Comparison of ENCODE assay signal across 8 mouse cellular contexts in genomic region chr11:101279193-101279569, GRCm38 (mm10). TPM values are rescaled to one million over a fixed set of nuclear protein-coding genes. Genes with fewer than 3 reads are reported as not detected.
DNase-seq lines count a peak whose midpoint lies in the region; ATAC-seq and TF ChIP-seq lines count a peak whose summit lies in the region.

No protein-coding gene starts in this region.

- peak overlapping the region; percentile 90 for H3K4me2 ChIP-seq in liver, embryonic 13.5 days

- H3K9ac ChIP-seq in liver, embryonic 13.5 days: peak overlapping the region; percentile 86

- peak; percentile 43 for ATAC-seq in liver, embryonic 13.5 days (ENCODE audit: low read depth)

- DNase-seq in cerebellum, adult 2 months: no peak
- DNase-seq in cerebellum, postnatal 4 days (ENCODE audit: low spot score in 2 of 2): no peak
- DNase-seq in thymus, postnatal 14 days: peak; percentile 26
- no peak for DNase-seq in thymus, adult 18-20 months
- no peak for DNase-seq in liver, embryonic 13.5 days
- DNase-seq in testis, postnatal 14 days (ENCODE audit: low spot score): peak; percentile 46
- DNase-seq in left cerebral cortex, postnatal 25 days (ENCODE audit: low spot score in 2 of 2): no peak
- DNase-seq in spleen, postnatal 14 days (ENCODE audit: low spot score in 2 of 2): no peak

- H3K4me1 ChIP-seq in cerebellum, adult 2 months (ENCODE audit: control insufficient read depth, insufficient read depth, low read length): peaks cover 14% of the 10 kb centered on the region
- peaks cover 40% of the 10 kb centered on the region for H3K4me1 ChIP-seq in liver, embryonic 13.5 days (replicated peaks)

- TF ChIP-seq POLR2A in cerebellum, adult 2 months (IDR thresholded peaks at IDR 0.05; ENCODE audit: borderline replicate concordance, insufficient read depth, low read length): no peak

- intact Hi-C loops in left cerebral cortex, postnatal 25 days (cut with DNase I): loop anchor here (2.0 kb wide), 1 partner anchor 20 kb away; no protein-coding TSS in a partner anchor

- no peaks in the 10 kb centered on the region for H3K27me3 ChIP-seq in cerebellum, adult 2 months (ENCODE audit: control insufficient read depth, insufficient read depth, low read length)
- H3K27me3 ChIP-seq in liver, embryonic 13.5 days: no peaks in the 10 kb centered on the region

- TF ChIP-seq CTCF in cerebellum, adult 2 months (IDR thresholded peaks at IDR 0.05; ENCODE audit: borderline replicate concordance, insufficient read depth, low read depth, low read length): no peak

- H3K9me3 ChIP-seq in liver, embryonic 13.5 days (replicated peaks): no peaks in the 10 kb centered on the region

- H3K36me3 ChIP-seq in liver, embryonic 13.5 days: peaks cover 20% of the 10 kb centered on the region

- H3K4me3 ChIP-seq in cerebellum, adult 2 months (replicated peaks; ENCODE audit: insufficient read depth, low read depth, low read length): peak overlapping the region; percentile 91
- H3K4me3 ChIP-seq in liver, embryonic 13.5 days (replicated peaks): peak overlapping the region; percentile 78

- WGBS in cerebellum, adult 2 months: 57% methylated on average over 14 of the region's 14 CpGs
- WGBS in liver, embryonic 13.5 days (ENCODE audit: insufficient replicate concordance): 60% methylated on average over 14 of the region's 14 CpGs

- H3K27ac ChIP-seq in cerebellum, adult 2 months (ENCODE audit: insufficient read depth, low read length): no peak overlapping the region
- peak overlapping the region; percentile 68 for H3K27ac ChIP-seq in liver, embryonic 13.5 days

RNA-seq across cellular contexts. Expression of gene Coa3, which starts 0.3 kb away (rescaled TPM):
- 174 and 218 TPM in 2 replicates for polyA plus RNA-seq in cerebellum, adult 2 months (2012; rRNA removed)
- polyA plus RNA-seq in liver, embryonic 13.5 days (2015; fragmentation: Nextera tagmentation; extraction: Ambion mirVana): 125 TPM in 2 replicates
- 10 to 100 TPM; 95.3 to 98.8 TPM for total RNA-seq in left cerebral cortex, postnatal 25 days (2021)

RNA-seq across cellular contexts. Expression of gene Cntd1, which starts 0.4 kb away (rescaled TPM):
- polyA plus RNA-seq in cerebellum, adult 2 months (2012; rRNA removed): 0.65 TPM in 2 replicates
- 0.63 and 0.85 TPM in 2 replicates for polyA plus RNA-seq in liver, embryonic 13.5 days (2015; fragmentation: Nextera tagmentation; extraction: Ambion mirVana)
- total RNA-seq in left cerebral cortex, postnatal 25 days (2021): under 1 TPM; 0.21 to 0.27 TPM

RNA-seq across cellular contexts. Expression of gene Wnk4, which starts 18.8 kb away (rescaled TPM):
- polyA plus RNA-seq in cerebellum, adult 2 months (2012; rRNA removed): 2.6 and 3.1 TPM in 2 replicates
- 5.5 and 7.9 TPM in 2 replicates for polyA plus RNA-seq in liver, embryonic 13.5 days (2015; fragmentation: Nextera tagmentation; extraction: Ambion mirVana)
- total RNA-seq in left cerebral cortex, postnatal 25 days (2021): 1 to 10 TPM; 2.2 to 7.9 TPM

RNA-seq across cellular contexts. Expression of gene Becn1, which starts 22.9 kb away (rescaled TPM):
- 122 and 132 TPM in 2 replicates for polyA plus RNA-seq in cerebellum, adult 2 months (2012; rRNA removed)
- polyA plus RNA-seq in liver, embryonic 13.5 days (2015; fragmentation: Nextera tagmentation; extraction: Ambion mirVana): 108 and 112 TPM in 2 replicates
- total RNA-seq in left cerebral cortex, postnatal 25 days (2021): 100 to 1,000 TPM; 213 to 229 TPM

RNA-seq across cellular contexts. Expression of gene Vps25, which starts 25.7 kb away (rescaled TPM):
- polyA plus RNA-seq in cerebellum, adult 2 months (2012; rRNA removed): 66.8 and 67.0 TPM in 2 replicates
- polyA plus RNA-seq in liver, embryonic 13.5 days (2015; fragmentation: Nextera tagmentation; extraction: Ambion mirVana): 98.5 and 99.4 TPM in 2 replicates
- 10 to 100 TPM; 62.4 to 65.7 TPM for total RNA-seq in left cerebral cortex, postnatal 25 days (2021)

Comparison
In these comparisons a context has a peak if more than half of its experiments do, and no peak if none do; other contexts are left out.
1. DNase-seq: peak in thymus, postnatal 14 days (single experiment) and testis, postnatal 14 days (single experiment); none in cerebellum, adult 2 months (0 of 2), cerebellum, postnatal 4 days (0 of 2), thymus, adult 18-20 months (0 of 2), liver, embryonic 13.5 days (single experiment), left cerebral cortex, postnatal 25 days (0 of 2) and spleen, postnatal 14 days (0 of 2).